Mouse (Mus musculus) urinary bladder, postnatal 4 days (tissue): ENCODE data around the gene Zfp937.
"Not testable (repeated sequence)": the region's sequence is repeated elsewhere in the genome, so short reads cannot be mapped to it uniquely, and the experiment has no call there.

Experiments
- DNase-seq, 2 experiments: peaks; one replicate each; pipeline ENCODE4 v3.0.0; 2021 to 2022; ENCODE audit warnings: low spot score in 2 of 2

Zfp937 gene

GRCm38 (mm10) chr2:150217600-150218362 lies at the start of gene Zfp937:
Zfp937 (plus strand) TSS chr2:150218073.
- peak; percentile 75 to 77 for DNase-seq

- DNase-seq: no peak
These were observed 44.0 kb upstream of the Zfp937 start for GRCm38 (mm10) chr2:150173833-150174232.

GRCm38 (mm10) chr2:150179579-150179978 lies 38.3 kb upstream of the Zfp937 start, which contains the start of gene Gm10770:
Gm10770 (minus strand) TSS chr2:150179679.
- not testable (repeated sequence) for DNase-seq

- not testable (repeated sequence) for DNase-seq
These were observed 36.8 kb upstream of the Zfp937 start for GRCm38 (mm10) chr2:150181046-150181445.

- DNase-seq: not testable (repeated sequence)
These were observed 36.3 kb upstream of the Zfp937 start, which contains the start of gene Gm14139 for GRCm38 (mm10) chr2:150181570-150181999. Gm14139 (plus strand) TSS chr2:150181755.

GRCm38 (mm10) chr2:150218363-150218725 lies 471 bp downstream of the Zfp937 start:
- DNase-seq: not testable (repeated sequence)

- not testable (repeated sequence) for DNase-seq
These were observed 5.4 kb downstream of the Zfp937 start for GRCm38 (mm10) chr2:150223263-150223662.

- no peak for DNase-seq
These were observed 25.3 kb downstream of the Zfp937 start for GRCm38 (mm10) chr2:150243211-150243610.

- not testable (repeated sequence) for DNase-seq
These were observed 37.6 kb downstream of the Zfp937 start, which contains the start of gene Gm21994 for GRCm38 (mm10) chr2:150255491-150255890. Gm21994 (minus strand) TSS chr2:150255591.

- not testable (repeated sequence) for DNase-seq
These were observed 39.0 kb downstream of the Zfp937 start for GRCm38 (mm10) chr2:150256861-150257260.

GRCm38 (mm10) chr2:150257291-150257690 lies 39.4 kb downstream of the Zfp937 start, which contains the start of gene Gm14124:
Gm14124 (plus strand) TSS chr2:150257517.
- not testable (repeated sequence) for DNase-seq
